Mouse (Mus musculus) olfactory bulb, adult 2 months (tissue): ENCODE measurements around the gene Hspb9.

Experiments
- CTCF ChIP-seq: fragments of 200-500 bp; IDR thresholded peaks from 2 replicates; pipeline ENCODE4 v1.5.1; 2012; ENCODE audit warnings: low read depth, mild to moderate bottlenecking, low read length, moderate library complexity; ENCODE audit not compliant: insufficient read depth
- POLR2A ChIP-seq: fragments of 200-500 bp; IDR thresholded peaks from 2 replicates; pipeline ENCODE4 v1.6.1; 2012; ENCODE audit warnings: mild to moderate bottlenecking, low read depth, low read length, moderate library complexity; ENCODE audit not compliant: insufficient read depth

- no peak for TF ChIP-seq POLR2A
- no peak for TF ChIP-seq CTCF
Measured at GRCm38 (mm10) chr11:100738749-100739148, 25.1 kb downstream of the Hspb9 start.
